Mouse (Mus musculus): Measurements from ENCODE around the gene Intu. TPM values are rescaled to one million over a fixed set of nuclear protein-coding genes. Genes with fewer than 3 reads are reported as not detected.

Gene Intu
- polyA plus RNA-seq, 1 experiment: 4.0 TPM

- DNase-seq: no peak
- H3K27ac ChIP-seq (ENCODE audit: insufficient read depth, low read length): no peak overlapping the region
- no peaks in the 10 kb centered on the region for H3K4me1 ChIP-seq (ENCODE audit: control insufficient read depth, insufficient read depth, low read length)
- no peak overlapping the region for H3K4me3 ChIP-seq (replicated peaks; ENCODE audit: insufficient read depth, low read depth, low read length)
- no peaks in the 10 kb centered on the region for H3K27me3 ChIP-seq (ENCODE audit: control insufficient read depth, insufficient read depth, low read length)
- WGBS: 68% methylated on average over 10 of the region's 10 CpGs
- no peak for TF ChIP-seq POLR2A (IDR thresholded peaks at IDR 0.05; ENCODE audit: borderline replicate concordance, insufficient read depth, low read length)
- TF ChIP-seq CTCF (IDR thresholded peaks at IDR 0.05; ENCODE audit: borderline replicate concordance, insufficient read depth, low read depth, low read length): no peak
Measured at GRCm38 (mm10) chr3:40652941-40653352, 121.9 kb downstream of the Intu start.

GRCm38 (mm10) chr3:40653582-40653981 lies 122.5 kb downstream of the Intu start:
- WGBS: 90% methylated on average over 16 of the region's 16 CpGs
- no peak overlapping the region for H3K27ac ChIP-seq (ENCODE audit: insufficient read depth, low read length)
- no peak for DNase-seq

GRCm38 (mm10) chr3:40654028-40654427 lies 122.9 kb downstream of the Intu start:
- no peak overlapping the region for H3K27ac ChIP-seq (ENCODE audit: insufficient read depth, low read length)
- no peaks in the 10 kb centered on the region for H3K4me1 ChIP-seq (ENCODE audit: control insufficient read depth, insufficient read depth, low read length)
- TF ChIP-seq CTCF (IDR thresholded peaks at IDR 0.05; ENCODE audit: borderline replicate concordance, insufficient read depth, low read depth, low read length) (no peak), POLR2A (IDR thresholded peaks at IDR 0.05; ENCODE audit: borderline replicate concordance, insufficient read depth, low read length) (no peak)
- H3K27me3 ChIP-seq (ENCODE audit: control insufficient read depth, insufficient read depth, low read length): no peaks in the 10 kb centered on the region
- DNase-seq: no peak
- WGBS: 35% methylated on average over 11 of the region's 11 CpGs
- H3K4me3 ChIP-seq (replicated peaks; ENCODE audit: insufficient read depth, low read depth, low read length): no peak overlapping the region

More at GRCm38 (mm10) chr3:40653582-40653981, 122.5 kb downstream of the Intu start:
- Histone ChIP-seq H3K27me3 (ENCODE audit: control insufficient read depth, insufficient read depth, low read length) (no peaks in the 10 kb centered on the region), H3K4me1 (ENCODE audit: control insufficient read depth, insufficient read depth, low read length) (no peaks in the 10 kb centered on the region), H3K4me3 (replicated peaks; ENCODE audit: insufficient read depth, low read depth, low read length) (no peak overlapping the region)
- TF ChIP-seq POLR2A (IDR thresholded peaks at IDR 0.05; ENCODE audit: borderline replicate concordance, insufficient read depth, low read length): no peak
- TF ChIP-seq CTCF (IDR thresholded peaks at IDR 0.05; ENCODE audit: borderline replicate concordance, insufficient read depth, low read depth, low read length): no peak

GRCm38 (mm10) chr3:40655571-40655970 lies 124.5 kb downstream of the Intu start:
- TF ChIP-seq POLR2A (IDR thresholded peaks at IDR 0.05; ENCODE audit: borderline replicate concordance, insufficient read depth, low read length) (no peak), CTCF (IDR thresholded peaks at IDR 0.05; ENCODE audit: borderline replicate concordance, insufficient read depth, low read depth, low read length) (no peak)
- Histone ChIP-seq H3K4me1 (ENCODE audit: control insufficient read depth, insufficient read depth, low read length) (no peaks in the 10 kb centered on the region), H3K4me3 (replicated peaks; ENCODE audit: insufficient read depth, low read depth, low read length) (no peak overlapping the region), H3K27me3 (ENCODE audit: control insufficient read depth, insufficient read depth, low read length) (no peaks in the 10 kb centered on the region), H3K27ac (ENCODE audit: insufficient read depth, low read length) (no peak overlapping the region)
- DNase-seq: no peak
- WGBS: 69% methylated on average over 11 of the region's 11 CpGs

GRCm38 (mm10) chr3:40656339-40656738 lies 125.3 kb downstream of the Intu start:
- H3K27ac ChIP-seq (ENCODE audit: insufficient read depth, low read length): no peak overlapping the region
- no peak for TF ChIP-seq POLR2A (IDR thresholded peaks at IDR 0.05; ENCODE audit: borderline replicate concordance, insufficient read depth, low read length)
- TF ChIP-seq CTCF (IDR thresholded peaks at IDR 0.05; ENCODE audit: borderline replicate concordance, insufficient read depth, low read depth, low read length): no peak
- H3K4me1 ChIP-seq (ENCODE audit: control insufficient read depth, insufficient read depth, low read length): no peaks in the 10 kb centered on the region
- no peaks in the 10 kb centered on the region for H3K27me3 ChIP-seq (ENCODE audit: control insufficient read depth, insufficient read depth, low read length)
- WGBS: 86% methylated on average over 5 of the region's 5 CpGs
- no peak overlapping the region for H3K4me3 ChIP-seq (replicated peaks; ENCODE audit: insufficient read depth, low read depth, low read length)
- no peak for DNase-seq

- no peak overlapping the region for H3K4me3 ChIP-seq (replicated peaks; ENCODE audit: insufficient read depth, low read depth, low read length)
- WGBS: 93% methylated on average over 2 of the region's 2 CpGs
- H3K27me3 ChIP-seq (ENCODE audit: control insufficient read depth, insufficient read depth, low read length): no peaks in the 10 kb centered on the region
- no peak overlapping the region for H3K27ac ChIP-seq (ENCODE audit: insufficient read depth, low read length)
- TF ChIP-seq POLR2A (IDR thresholded peaks at IDR 0.05; ENCODE audit: borderline replicate concordance, insufficient read depth, low read length) (no peak), CTCF (IDR thresholded peaks at IDR 0.05; ENCODE audit: borderline replicate concordance, insufficient read depth, low read depth, low read length) (no peak)
- no peaks in the 10 kb centered on the region for H3K4me1 ChIP-seq (ENCODE audit: control insufficient read depth, insufficient read depth, low read length)
- DNase-seq: no peak
Measured at GRCm38 (mm10) chr3:40660231-40660630, 129.1 kb downstream of the Intu start.

GRCm38 (mm10) chr3:40666109-40666508 lies 135.0 kb downstream of the Intu start:
- TF ChIP-seq CTCF (IDR thresholded peaks at IDR 0.05; ENCODE audit: borderline replicate concordance, insufficient read depth, low read depth, low read length) (no peak), POLR2A (IDR thresholded peaks at IDR 0.05; ENCODE audit: borderline replicate concordance, insufficient read depth, low read length) (no peak)
- 27% methylated on average over 4 of the region's 4 CpGs for WGBS

GRCm38 (mm10) chr3:40666861-40667719 lies 136.0 kb downstream of the Intu start:
- no peaks in the 10 kb centered on the region for H3K4me1 ChIP-seq (ENCODE audit: control insufficient read depth, insufficient read depth, low read length)
- H3K4me3 ChIP-seq (replicated peaks; ENCODE audit: insufficient read depth, low read depth, low read length): no peak overlapping the region
- WGBS: 88% methylated on average over 8 of the region's 8 CpGs
- no peak for DNase-seq
- H3K27ac ChIP-seq (ENCODE audit: insufficient read depth, low read length): no peak overlapping the region
- TF ChIP-seq POLR2A (IDR thresholded peaks at IDR 0.05; ENCODE audit: borderline replicate concordance, insufficient read depth, low read length) (no peak), CTCF (IDR thresholded peaks at IDR 0.05; ENCODE audit: borderline replicate concordance, insufficient read depth, low read depth, low read length) (no peak)
- H3K27me3 ChIP-seq (ENCODE audit: control insufficient read depth, insufficient read depth, low read length): no peaks in the 10 kb centered on the region

More at GRCm38 (mm10) chr3:40666109-40666508, 135.0 kb downstream of the Intu start:
- DNase-seq: peak; percentile 58 to 74
- no peaks in the 10 kb centered on the region for H3K4me1 ChIP-seq (ENCODE audit: control insufficient read depth, insufficient read depth, low read length)
- H3K27me3 ChIP-seq (ENCODE audit: control insufficient read depth, insufficient read depth, low read length): no peaks in the 10 kb centered on the region
- H3K4me3 ChIP-seq (replicated peaks; ENCODE audit: insufficient read depth, low read depth, low read length): no peak overlapping the region
- no peak overlapping the region for H3K27ac ChIP-seq (ENCODE audit: insufficient read depth, low read length)
